Mouse (Mus musculus): ENCODE results near the gene Impg1. TPM values are rescaled to one million over a fixed set of nuclear protein-coding genes. Genes with fewer than 3 reads are reported as not detected.

Gene Impg1
- polyA plus RNA-seq, 1 experiment from 2014 or later = 0.06 TPM

DNA sequence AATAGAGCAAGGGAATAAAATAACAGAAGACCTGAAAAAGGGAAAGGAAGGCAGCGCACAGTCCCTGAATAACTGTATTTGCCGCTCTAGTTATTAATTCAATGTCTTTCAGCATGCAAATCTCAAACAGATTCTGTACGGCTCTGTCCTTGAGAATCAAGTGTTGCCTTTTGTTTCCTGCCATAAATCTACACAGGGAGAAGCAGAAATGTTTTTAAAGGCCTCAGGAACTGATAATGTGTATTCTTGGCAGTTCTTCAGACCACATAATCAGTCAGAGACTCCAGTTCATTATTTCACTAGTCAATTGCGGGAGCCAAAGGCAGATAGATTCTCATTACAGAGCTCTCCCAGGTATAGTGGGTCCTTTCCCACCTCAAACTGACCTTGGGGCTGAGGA lies 82.6 kb downstream of the Impg1 start:
- Histone ChIP-seq H3K27me3 (no peaks in the 10 kb centered on the region), H3K9ac (no peak overlapping the region), H3K4me3 (no peak overlapping the region), H3K4me1 (replicated peaks) (no peaks in the 10 kb centered on the region), H3K27ac (replicated peaks) (no peak overlapping the region), H3K36me3 (no peaks in the 10 kb centered on the region), H3K4me2 (no peak overlapping the region), H3K9me3 (no peaks in the 10 kb centered on the region)
- 69% methylated on average over 4 of the region's 4 CpGs for WGBS
- no peak for ATAC-seq (ENCODE audit: low read depth)

DNA sequence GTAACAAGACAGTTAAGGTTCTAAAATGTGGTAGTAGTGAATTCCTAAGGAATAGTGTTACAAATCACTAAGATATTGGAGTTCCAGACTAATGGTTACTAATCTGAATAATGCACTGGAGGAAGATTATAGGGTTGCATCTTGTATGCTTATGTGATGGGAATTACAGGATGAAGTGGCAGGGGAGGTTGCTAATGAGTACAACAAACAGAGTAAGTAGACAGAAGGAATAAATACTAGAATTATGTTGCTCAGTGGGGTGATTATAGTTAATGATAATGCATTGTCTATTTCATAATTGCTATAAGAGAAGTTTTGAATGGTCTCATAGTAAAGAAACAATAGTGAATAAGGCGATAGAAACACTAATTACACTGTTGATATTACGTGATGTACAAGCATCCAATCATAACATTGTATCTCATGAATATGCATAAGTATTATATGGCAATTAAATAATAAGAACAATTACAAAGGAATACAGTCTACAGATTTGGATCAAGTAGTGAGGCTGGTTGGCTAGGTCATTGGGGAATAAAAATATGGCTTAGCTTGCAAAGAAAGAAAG lies 85.1 kb downstream of the Impg1 start:
- no peaks in the 10 kb centered on the region for H3K9me3 ChIP-seq
- H3K4me2 ChIP-seq = no peak overlapping the region
- no peaks in the 10 kb centered on the region for H3K4me1 ChIP-seq (replicated peaks)
- WGBS = 68% methylated on average over 2 of the region's 2 CpGs
- no peaks in the 10 kb centered on the region for H3K36me3 ChIP-seq
- H3K4me3 ChIP-seq = no peak overlapping the region
- no peak overlapping the region for H3K9ac ChIP-seq
- H3K27me3 ChIP-seq = no peaks in the 10 kb centered on the region
- no peak overlapping the region for H3K27ac ChIP-seq (replicated peaks)
- ATAC-seq (ENCODE audit: low read depth) = peak; percentile 40

DNA sequence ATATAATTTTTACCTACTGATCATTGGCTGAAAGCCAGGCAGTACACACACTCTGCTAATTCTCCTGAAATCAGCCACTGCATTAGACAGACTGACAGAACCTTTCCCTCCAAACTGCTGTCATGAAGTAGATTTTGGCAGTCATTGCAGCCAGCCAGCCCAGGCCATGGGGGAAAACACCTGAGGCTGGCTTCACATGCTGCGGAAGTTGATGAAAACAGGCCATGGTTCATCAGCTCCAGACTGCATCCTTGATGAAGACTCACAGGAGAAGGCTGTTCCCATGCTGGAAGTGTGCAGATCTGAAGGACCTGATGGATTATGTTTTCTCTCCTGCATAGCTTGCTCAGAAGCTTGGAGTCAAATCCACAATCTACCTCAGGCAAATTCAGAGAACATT lies 91.2 kb downstream of the Impg1 start:
- 84% methylated on average over 1 of the region's 1 CpGs for WGBS
- no peaks in the 10 kb centered on the region for H3K36me3 ChIP-seq
- H3K27ac ChIP-seq (replicated peaks) = no peak overlapping the region
- H3K9me3 ChIP-seq = no peaks in the 10 kb centered on the region
- H3K4me3 ChIP-seq = no peak overlapping the region
- no peak overlapping the region for H3K4me2 ChIP-seq
- no peak overlapping the region for H3K9ac ChIP-seq
- no peak for ATAC-seq (ENCODE audit: low read depth)
- no peaks in the 10 kb centered on the region for H3K4me1 ChIP-seq (replicated peaks)
- no peaks in the 10 kb centered on the region for H3K27me3 ChIP-seq

- no peak for ATAC-seq (ENCODE audit: low read depth)
- H3K4me1 ChIP-seq (replicated peaks) = no peaks in the 10 kb centered on the region
- H3K4me3 ChIP-seq = no peak overlapping the region
- no peaks in the 10 kb centered on the region for H3K9me3 ChIP-seq
- H3K27me3 ChIP-seq = no peaks in the 10 kb centered on the region
- no peak overlapping the region for H3K27ac ChIP-seq (replicated peaks)
- H3K9ac ChIP-seq = no peak overlapping the region
- WGBS = 86% methylated on average over 5 of the region's 5 CpGs
- no peaks in the 10 kb centered on the region for H3K36me3 ChIP-seq
- no peak overlapping the region for H3K4me2 ChIP-seq
These were observed 92.0 kb downstream of the Impg1 start for GRCm38 (mm10) chr9:80373304-80373739.

- H3K27me3 ChIP-seq = no peaks in the 10 kb centered on the region
- no peaks in the 10 kb centered on the region for H3K4me1 ChIP-seq (replicated peaks)
- no peaks in the 10 kb centered on the region for H3K9me3 ChIP-seq
- no peak overlapping the region for H3K4me2 ChIP-seq
- no peak overlapping the region for H3K4me3 ChIP-seq
- no peak overlapping the region for H3K27ac ChIP-seq (replicated peaks)
- WGBS = 82% methylated on average over 2 of the region's 2 CpGs
- H3K36me3 ChIP-seq = no peaks in the 10 kb centered on the region
- no peak for ATAC-seq (ENCODE audit: low read depth)
- no peak overlapping the region for H3K9ac ChIP-seq
These were observed 96.6 kb downstream of the Impg1 start for GRCm38 (mm10) chr9:80368636-80369035.

DNA sequence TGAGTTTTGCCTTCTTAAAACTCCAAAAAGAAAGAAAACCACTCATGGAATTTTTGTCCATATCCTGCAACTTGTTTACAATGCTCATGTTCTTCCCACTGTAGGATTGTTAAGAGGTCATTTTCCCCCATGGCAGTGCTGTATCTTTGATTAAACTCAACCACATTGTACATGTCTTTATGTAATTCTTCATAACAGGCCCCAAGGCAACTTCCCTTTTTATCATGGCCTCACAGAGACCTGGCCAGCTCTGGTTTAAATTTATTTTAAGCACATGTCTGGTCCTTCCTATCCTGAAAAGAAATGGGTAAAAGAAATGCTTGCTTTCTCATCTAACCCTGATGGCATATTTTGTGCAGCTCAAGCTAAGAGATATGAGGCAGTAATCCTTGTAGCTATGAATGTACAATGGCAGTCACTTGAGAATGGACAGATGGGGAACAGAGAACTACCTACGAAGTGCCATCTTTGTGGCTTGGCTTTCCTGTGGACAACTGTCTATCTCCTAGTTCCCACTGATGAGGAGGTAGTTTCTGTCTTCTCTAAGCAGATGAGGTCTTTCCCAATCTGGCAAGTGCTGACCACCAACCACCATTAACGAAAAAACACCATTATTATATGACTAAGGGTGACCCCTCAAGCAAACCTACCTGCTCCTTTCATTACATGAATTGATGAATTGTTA lies 97.6 kb downstream of the Impg1 start:
- Histone ChIP-seq H3K9ac (no peak overlapping the region), H3K4me2 (no peak overlapping the region), H3K27me3 (no peaks in the 10 kb centered on the region), H3K4me1 (replicated peaks) (no peaks in the 10 kb centered on the region), H3K27ac (replicated peaks) (no peak overlapping the region), H3K9me3 (no peaks in the 10 kb centered on the region), H3K4me3 (no peak overlapping the region), H3K36me3 (no peaks in the 10 kb centered on the region)
- WGBS = 94% methylated on average over 2 of the region's 2 CpGs
- no peak for ATAC-seq (ENCODE audit: low read depth)

GRCm38 (mm10) chr9:80360063-80360462 lies 105.2 kb downstream of the Impg1 start:
- Histone ChIP-seq H3K9ac (no peak overlapping the region), H3K36me3 (no peaks in the 10 kb centered on the region), H3K27ac (replicated peaks) (no peak overlapping the region), H3K4me2 (no peak overlapping the region), H3K4me3 (no peak overlapping the region), H3K9me3 (no peaks in the 10 kb centered on the region), H3K27me3 (no peaks in the 10 kb centered on the region), H3K4me1 (replicated peaks) (no peaks in the 10 kb centered on the region)
- ATAC-seq (ENCODE audit: low read depth) = no peak

DNA sequence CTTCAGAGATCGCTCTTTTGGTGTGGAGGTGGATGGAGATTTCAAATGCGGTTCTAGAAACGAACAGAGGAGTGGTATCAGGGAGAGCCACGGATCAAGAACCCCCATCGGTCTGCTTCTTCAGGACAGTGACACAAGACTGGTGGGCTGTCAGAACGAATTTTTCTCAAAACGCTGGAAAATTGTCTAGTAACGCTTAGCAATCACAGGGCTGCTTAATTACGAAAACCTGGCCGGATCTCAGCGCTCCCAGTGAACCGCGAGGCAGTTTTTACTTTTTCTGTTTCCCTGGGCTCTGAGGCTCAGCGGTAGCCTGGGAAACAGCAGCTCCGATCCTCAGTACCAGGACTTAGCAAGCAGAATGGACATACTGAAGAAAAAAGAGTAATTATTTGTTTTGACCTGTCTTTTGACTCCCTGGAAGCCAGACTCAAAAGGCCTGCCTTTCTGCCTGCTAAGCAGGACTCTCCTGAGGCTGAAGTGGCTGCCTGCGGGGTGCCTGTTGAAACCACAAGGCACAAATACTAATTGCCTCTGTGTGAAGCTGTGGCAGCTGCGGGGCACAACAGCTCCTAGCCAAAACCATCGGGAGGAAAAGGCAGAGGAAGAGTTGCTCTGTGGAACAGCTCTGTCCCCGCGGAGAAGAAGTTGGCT lies 113.5 kb downstream of the Impg1 start:
- Histone ChIP-seq H3K36me3 (no peaks in the 10 kb centered on the region), H3K27me3 (no peaks in the 10 kb centered on the region), H3K27ac (replicated peaks) (no peak overlapping the region), H3K4me2 (peak overlapping the region; percentile 28), H3K4me3 (no peak overlapping the region), H3K9me3 (no peaks in the 10 kb centered on the region), H3K9ac (no peak overlapping the region), H3K4me1 (replicated peaks) (no peaks in the 10 kb centered on the region)
- peak; percentile 59; the same call in 1 of the 2 replicates for ATAC-seq (ENCODE audit: low read depth)
- WGBS = 26% methylated on average over 20 of the region's 20 CpGs

DNA sequence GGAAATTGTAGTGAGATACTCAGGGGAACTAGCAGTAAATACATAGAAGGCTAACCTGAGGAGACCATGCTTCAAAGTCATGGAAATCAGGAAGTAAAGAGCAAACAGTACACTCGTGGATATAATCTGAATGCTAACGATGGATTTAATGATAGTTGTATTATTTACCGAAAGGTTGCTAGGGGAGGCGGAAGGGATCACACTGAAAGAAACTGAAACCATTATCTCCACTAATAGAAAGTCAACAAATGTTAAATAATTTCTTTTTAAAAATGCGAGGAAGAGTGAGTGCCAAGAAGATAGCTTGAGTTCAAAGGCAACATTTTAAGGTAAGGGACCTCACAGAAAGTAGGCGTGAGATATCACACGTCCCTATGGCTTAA lies 114.0 kb downstream of the Impg1 start:
- Histone ChIP-seq H3K4me3 (no peak overlapping the region), H3K9ac (no peak overlapping the region), H3K4me2 (0 out of 2 replicates have a peak overlapping the region, but pooled peaks have one; percentile 28), H3K4me1 (replicated peaks) (no peaks in the 10 kb centered on the region), H3K36me3 (no peaks in the 10 kb centered on the region), H3K9me3 (no peaks in the 10 kb centered on the region), H3K27me3 (no peaks in the 10 kb centered on the region), H3K27ac (replicated peaks) (no peak overlapping the region)
- ATAC-seq (ENCODE audit: low read depth) = no peak
- WGBS = 70% methylated on average over 7 of the region's 7 CpGs

GRCm38 (mm10) chr9:80344451-80345000 lies 120.8 kb downstream of the Impg1 start:
- Histone ChIP-seq H3K36me3 (no peaks in the 10 kb centered on the region), H3K4me2 (no peak overlapping the region), H3K4me1 (replicated peaks) (no peaks in the 10 kb centered on the region), H3K27ac (replicated peaks) (no peak overlapping the region), H3K27me3 (no peaks in the 10 kb centered on the region), H3K4me3 (no peak overlapping the region), H3K9me3 (no peaks in the 10 kb centered on the region), H3K9ac (no peak overlapping the region)
- no peak for ATAC-seq (ENCODE audit: low read depth)
- WGBS = 92% methylated on average over 6 of the region's 6 CpGs

DNA sequence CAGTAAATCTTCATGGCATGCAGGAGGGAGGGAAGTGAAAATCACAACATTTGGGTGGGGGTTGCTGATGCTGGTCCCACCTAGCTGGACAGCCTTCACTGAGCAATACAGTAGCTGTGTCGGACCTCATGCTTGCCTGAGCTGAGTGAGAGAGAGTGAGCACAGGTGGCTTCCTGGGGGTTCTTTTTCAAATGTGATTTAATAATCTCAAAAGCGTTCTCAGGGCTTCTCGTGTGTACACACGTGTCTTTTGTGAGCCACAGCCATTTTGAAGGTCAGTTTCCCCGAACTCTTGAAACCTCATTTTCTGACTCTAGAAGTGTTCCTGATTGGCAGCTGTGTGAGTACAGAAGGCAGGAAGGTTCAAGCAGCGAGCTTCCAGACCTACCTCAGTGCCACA lies 122.8 kb downstream of the Impg1 start:
- no peak for ATAC-seq (ENCODE audit: low read depth)
- no peaks in the 10 kb centered on the region for H3K9me3 ChIP-seq
- H3K27ac ChIP-seq (replicated peaks) = no peak overlapping the region
- H3K4me2 ChIP-seq = no peak overlapping the region
- H3K4me3 ChIP-seq = no peak overlapping the region
- no peaks in the 10 kb centered on the region for H3K36me3 ChIP-seq
- H3K9ac ChIP-seq = no peak overlapping the region
- H3K27me3 ChIP-seq = no peaks in the 10 kb centered on the region
- WGBS = 93% methylated on average over 6 of the region's 6 CpGs
- no peaks in the 10 kb centered on the region for H3K4me1 ChIP-seq (replicated peaks)

DNA sequence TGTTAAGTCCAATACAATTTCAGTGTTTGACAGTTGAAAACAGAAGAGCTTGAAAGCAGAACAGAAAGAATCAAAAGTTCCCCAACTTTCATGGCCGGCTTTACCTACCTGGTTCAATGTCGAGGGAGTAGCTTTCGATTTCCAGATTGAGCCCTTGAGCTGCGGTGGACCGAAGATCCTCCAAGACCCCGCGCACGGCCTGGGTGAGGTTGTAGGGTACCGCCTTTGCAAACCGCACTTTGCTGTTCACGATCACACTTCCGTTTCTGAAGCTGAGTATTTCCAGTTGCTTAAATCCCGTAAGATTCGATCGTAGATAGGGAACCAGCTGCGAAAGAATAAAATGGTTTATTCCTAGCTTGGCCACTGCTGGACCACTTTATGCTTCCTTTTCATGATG lies 123.5 kb downstream of the Impg1 start:
- no peaks in the 10 kb centered on the region for H3K27me3 ChIP-seq
- no peak overlapping the region for H3K27ac ChIP-seq (replicated peaks)
- 94% methylated on average over 16 of the region's 16 CpGs for WGBS
- no peak overlapping the region for H3K4me2 ChIP-seq
- ATAC-seq (ENCODE audit: low read depth) = no peak
- H3K4me1 ChIP-seq (replicated peaks) = no peaks in the 10 kb centered on the region
- H3K4me3 ChIP-seq = no peak overlapping the region
- H3K36me3 ChIP-seq = no peaks in the 10 kb centered on the region
- H3K9ac ChIP-seq = no peak overlapping the region
- H3K9me3 ChIP-seq = no peaks in the 10 kb centered on the region
